Mouse (Mus musculus) urinary bladder, postnatal 25 days (tissue): ENCODE results near the gene Ccdc92.

Experiments
- DNase-seq: peaks from one replicate; pipeline ENCODE4 v3.0.0; 2022; ENCODE audit warnings: low spot score

Gene Ccdc92

DNA sequence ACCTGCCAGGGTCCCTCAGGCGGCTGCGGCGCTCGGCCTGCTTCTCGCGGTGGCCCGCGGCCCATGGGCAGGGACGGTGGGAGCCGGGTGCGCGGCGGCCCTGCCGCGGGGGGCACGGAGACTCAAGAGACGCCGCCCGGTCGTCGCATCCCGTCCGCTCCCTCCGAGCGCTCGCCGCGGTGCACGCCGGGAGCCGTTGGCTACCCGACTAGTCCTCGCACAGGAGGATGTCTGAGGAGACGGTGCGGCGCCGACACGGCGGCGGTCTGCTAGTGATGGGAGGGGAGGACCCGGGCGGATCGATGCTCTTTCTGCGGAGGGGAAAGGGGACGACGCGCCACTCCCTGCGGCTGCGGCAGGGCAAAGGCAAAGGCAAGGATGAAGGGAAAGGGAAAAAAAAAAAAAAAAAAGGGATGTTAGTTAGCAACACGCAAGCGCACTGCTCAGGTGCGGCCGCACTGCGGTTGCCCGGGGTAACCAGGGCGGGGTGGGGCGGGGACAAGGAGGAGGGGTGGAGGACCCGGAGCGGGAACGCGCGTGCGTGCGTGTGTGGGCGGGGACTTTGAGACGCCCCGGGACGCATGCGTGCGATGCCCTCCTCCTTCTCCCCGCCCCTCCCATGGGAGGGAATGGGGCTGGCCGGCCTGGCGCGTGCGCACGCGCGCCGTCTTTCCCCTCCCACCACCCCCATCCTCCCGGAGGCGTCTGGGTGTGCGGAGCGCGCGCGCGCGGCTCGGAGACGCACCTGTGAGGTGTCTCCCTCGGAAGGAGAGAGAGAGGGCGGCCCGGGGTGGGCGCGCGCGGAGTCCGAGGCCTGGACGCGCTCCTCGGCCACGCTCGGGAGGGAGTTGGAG is at the start of gene Ccdc92, which contains the start of gene Zfp664:
Gene Ccdc92, minus strand, starts transcription at position 412 of the 854 bp plus-strand sequence.
Gene Zfp664, plus strand, starts transcription at position 679 of the 854 bp plus-strand sequence.
- DNase-seq = peak; percentile 97

DNA sequence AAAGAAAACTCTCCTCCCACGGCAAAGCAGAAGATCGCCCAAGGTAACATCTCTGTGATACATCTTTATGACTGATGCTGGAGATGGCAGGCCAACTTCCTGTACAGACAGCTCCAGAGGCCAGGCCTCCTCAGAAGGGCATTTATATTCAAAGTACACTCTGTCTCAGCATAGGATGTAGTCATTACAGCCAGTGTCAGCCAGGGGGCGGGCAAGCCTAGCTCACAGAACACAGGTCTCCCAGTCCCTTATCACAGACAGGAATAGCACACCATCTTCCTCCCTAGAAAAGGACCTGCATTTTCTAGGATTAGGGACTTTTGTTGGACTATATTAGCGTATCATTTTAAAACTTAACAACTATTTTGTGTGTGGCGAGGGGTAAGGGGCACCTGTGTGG is 46.6 kb upstream of the Ccdc92 start:
- DNase-seq = peak; percentile 67

DNA sequence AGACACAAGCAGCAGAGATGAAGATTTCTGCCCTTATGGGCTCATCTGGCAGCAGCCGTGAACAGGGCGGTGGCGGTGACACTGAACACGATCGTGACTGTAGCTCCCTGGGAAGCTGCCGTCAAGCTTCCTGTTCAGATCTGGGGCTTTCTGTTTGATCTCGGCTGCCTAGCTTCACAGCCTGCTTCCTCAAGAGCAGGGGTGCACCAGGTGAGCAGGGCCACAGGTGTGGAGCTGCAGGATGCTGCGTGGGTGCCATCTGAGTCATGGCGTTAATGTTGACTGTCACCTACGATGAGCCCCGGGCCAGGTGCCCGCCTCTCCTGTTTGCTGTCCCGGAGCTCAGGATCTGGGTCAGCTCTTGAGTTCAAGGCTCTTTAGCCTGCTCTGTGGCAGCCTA is 44.7 kb upstream of the Ccdc92 start:
- DNase-seq = no peak

DNA sequence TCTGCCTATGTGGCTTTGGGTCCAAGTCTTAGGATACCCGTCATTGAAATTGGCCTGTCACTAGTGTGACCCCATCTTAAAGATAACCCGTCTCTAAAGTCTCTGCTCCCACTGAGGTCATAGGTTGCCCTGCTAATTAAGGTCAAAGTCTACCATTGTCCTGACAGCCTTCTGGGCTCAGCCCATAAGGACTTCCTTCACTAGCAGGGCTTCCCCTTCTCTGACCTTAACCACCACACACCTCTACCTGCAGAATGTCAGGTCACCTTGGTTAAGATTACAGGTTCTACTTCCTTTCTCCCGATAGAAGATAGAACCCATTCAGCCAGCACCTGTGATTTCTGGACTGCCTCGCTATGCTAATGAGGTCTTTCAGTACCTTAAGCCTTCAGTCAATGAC is 41.6 kb upstream of the Ccdc92 start:
- DNase-seq = no peak

DNA sequence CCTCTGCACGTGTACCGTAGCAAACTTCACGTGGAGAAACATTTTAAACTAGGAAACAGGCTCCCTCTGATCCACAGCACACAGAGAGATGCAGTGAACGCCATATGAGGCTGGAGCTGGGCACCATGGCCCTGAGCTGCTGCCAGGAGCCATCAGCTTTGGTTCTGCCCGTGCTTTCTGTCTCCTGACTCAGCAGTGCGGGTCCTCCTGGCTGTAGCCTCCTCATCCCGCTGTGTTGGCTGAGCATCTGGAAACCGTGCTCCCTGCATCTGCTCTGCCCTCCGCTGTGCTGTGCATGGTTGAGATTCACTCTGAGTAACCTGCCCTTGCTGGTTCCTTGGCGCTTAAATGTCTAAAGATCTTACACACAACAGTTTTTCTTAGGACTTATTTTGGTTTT is 40.0 kb upstream of the Ccdc92 start:
- DNase-seq = no peak

DNA sequence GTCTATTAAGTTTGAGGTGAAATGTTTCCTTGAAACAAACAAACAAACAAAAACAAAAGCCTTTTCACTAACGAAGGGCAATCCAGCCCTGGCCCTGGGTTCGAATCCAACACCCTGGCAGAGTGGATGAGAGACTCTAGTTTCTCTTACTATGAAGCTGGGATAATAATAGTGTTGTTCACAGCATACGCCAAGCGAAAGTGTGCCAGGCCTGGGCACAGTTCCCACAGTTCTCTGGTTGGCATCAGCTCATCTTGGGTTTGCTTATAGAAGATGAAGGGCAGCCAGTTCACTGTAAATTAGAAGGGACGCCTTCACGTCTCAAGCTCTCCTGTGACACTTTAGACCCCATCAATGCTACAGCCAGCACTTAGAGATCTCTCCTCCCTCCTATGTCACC is 39.5 kb upstream of the Ccdc92 start:
- no peak for DNase-seq

DNA sequence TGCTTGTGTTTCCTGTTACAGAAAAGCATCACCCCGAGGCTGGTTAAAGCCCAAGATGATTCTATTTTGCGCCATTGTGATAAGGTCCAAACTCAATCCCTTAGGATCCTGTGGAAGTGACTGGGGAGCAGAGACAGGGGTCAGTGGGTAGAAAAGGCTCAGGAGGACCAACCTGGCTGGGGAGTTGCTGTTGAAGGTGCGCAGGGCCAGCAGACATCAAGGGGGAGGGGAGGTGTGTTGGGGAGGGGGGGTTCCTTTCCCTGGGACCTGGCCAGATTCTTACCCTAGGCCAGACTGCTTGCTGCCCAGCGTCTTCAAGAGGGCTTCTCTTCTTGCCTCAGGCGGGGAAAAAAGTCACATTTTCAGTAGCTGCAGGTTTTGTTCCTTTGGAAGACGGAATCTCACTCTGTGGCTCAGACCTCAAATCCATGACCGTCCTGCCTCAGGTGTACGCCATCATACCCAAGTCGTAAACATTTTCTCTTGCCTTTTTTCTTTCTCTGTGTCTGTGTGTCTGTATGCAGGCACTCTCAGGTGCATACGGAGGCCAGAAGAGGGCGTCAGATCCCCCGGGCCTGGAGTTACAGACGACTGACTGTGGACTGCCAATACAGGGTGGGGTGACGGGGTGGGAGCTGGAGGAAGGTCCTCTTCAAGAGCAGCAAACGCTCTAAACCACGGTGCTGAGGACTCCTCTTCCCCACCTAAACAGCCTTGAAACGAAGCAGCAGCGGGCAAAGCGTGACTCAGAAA is 38.7 kb upstream of the Ccdc92 start:
- no peak for DNase-seq

DNA sequence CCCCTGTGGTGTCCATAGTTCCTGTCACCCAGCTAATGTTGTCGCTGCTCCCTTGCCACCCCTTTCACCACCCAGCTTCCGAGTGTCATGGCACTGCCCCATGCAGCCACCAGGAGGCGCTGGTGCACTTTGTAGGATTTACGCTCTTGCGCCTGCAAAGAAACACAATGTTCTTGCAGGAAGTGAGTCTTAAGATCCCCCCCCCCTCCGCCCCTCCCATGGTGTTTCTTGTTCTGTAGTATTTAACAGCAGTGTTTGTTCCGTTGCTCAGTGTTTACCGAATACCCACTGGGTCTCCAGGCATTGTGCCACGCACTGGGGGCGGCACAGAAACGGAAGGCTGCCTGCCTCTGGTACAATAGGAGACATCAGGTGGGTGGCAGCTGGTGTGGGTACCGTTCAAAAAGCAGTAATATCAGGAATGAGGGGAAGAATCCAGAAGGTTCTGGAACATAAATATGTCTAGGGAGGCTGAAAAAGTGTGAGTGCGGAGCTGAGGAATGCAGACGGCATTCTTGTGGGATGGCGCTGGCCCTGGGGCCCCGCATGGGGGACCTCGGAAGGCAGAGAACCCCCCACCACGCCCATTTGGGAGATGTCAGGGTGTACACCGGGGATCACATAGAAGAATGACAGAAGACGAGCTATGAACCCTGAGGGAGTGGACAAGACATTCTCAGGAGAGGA is 37.9 kb upstream of the Ccdc92 start:
- DNase-seq = peak; percentile 86

DNA sequence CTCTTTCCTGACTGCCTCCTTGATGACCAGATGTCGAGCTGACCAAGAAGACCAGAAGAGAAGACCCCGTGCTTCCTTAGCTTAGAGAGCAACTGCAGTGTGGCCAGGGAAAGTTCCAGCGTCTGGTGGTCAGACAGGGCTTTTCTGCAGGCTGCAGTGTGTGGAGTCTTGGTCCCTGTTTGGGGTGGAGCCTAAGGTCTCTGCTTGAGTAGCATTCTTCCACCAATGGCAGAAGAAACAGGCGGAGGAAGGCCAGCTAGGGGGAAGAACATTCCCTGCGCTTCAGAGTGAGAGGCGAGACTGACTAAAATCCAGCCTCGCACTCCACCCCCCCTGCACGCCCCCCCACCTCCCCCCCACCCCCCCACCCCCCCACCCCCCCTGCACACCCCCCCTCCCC is 33.9 kb upstream of the Ccdc92 start:
- DNase-seq = no peak

DNA sequence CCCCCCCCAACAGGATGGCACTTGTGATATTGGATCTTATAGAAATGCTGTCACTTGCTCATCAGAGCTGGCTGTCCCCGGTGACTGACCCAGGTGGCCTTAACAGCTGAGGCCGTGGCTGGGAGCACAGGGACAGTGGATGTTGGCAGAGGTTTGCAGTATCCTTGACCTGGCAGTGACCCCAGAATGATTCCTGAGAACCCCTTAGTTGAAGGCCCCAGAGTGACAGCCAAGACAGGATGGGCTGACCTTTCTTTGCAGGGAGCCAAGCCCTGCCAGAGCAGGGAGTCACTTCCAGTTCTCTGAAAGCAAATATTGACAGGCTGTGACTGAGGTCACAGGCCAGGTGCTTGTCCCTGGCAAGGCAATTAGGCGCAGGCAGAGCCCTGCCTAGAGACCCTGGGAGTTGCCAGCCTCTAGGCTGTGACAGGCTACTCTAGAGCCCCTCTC is 29.7 kb upstream of the Ccdc92 start:
- no peak for DNase-seq

DNA sequence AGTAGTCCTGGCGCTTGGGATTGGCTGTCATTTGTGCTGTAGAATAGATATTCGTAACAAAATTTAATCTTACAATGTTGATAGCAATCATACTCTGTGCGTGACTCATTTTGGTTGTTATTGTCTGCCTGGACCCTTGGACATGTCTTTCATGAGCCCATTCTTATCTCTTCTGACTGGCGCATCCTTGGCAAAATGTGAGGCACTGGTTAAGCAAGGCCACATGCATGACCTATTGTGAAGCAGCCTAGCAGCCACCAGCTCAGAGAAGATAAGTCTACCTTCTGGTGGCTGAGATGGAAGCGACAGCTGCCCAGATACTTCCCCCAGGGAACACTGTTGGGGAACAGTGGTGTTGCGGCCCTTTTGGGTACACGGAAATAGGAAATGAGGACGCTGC is 26.4 kb upstream of the Ccdc92 start:
- no peak for DNase-seq

DNA sequence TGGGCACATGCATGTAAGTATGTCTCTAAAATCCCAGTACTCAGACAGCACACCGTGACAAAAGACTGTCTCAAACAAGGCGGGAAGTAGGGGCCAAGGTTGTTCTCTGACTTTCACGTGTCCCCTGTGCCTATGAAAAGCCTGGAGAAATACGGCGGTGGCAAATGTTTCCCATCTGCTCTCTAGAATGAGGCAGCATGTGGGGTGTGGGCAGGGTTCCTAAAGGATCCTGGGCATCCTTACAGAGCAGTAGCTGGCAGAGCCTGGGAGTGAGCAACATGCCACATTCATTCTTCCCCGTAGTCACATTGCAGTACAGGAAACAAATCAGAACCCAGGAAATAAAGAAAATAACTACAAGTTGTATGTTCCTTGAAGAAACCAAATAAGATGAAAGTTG is 21.7 kb upstream of the Ccdc92 start:
- DNase-seq = no peak

DNA sequence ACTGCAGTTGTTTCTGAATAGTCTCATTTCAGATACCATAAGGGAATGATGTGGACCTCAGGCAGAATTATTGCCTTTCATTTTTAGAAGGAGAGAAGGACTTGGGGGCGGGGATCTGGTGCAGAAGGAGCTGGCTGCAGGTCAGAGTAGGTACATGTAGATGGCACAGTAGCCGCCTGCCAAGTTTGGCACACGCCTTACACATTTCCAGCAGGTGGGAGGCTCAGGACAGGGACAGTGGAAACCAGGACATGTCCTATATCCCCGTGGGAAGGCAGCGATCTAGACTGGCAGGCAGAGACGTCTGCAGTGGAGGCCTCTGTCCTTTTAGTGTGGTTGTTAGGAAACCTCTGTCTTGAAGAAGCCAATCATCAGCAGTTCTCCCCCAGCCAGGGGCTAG is 17.6 kb upstream of the Ccdc92 start:
- no peak for DNase-seq

DNA sequence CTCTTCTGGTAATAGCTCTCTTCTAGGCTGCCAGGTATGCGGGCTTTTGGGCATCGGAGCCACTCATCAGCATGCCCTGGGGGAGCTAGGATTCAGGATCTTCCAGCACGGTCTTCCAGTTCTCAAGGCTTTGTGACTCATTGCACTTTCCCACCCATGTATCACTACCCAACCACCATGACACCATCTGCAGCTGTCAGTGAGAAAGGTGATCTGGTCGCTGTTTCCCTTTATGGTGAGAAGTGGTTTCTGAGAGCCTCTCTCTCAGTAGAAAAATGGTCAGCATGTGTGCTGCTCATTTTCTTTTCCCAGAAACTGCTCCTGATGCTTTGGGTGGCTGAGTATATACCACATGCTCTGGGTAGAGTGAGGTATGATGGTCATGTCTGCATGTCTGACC is 17.0 kb upstream of the Ccdc92 start:
- DNase-seq = no peak

DNA sequence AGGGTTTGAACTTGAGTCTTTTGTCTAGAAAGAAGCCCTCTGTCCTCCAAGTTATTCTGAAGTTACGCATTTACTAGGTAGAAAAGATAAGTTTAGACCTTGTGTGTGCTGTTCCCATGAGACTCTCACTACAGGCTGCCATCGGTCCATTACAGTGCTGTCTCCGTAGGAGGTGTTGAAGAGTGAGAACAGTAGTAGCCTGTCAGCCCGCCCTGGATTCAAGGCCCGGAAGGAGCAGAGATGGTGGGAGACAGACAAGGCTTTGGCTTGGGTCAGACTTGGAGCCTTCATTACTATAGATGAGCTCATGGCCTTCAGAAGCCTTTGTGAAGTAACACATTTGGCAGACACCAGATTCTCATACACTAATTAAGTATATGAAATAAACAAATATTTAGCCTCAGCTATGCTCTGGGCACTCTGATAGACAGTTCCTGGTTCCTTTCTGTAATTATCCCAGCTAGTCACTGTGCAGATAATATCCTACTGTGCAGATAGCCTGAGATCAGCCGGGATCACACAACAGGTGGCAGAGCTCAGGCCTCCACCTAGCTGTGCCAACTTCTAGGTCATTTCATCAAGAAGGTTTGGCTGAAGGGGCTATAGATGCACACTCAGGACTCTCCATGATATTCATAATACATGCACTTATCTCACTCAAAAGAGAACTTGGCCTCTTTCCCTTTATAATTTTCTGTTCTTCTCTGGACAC is 11.8 kb upstream of the Ccdc92 start:
- no peak for DNase-seq

DNA sequence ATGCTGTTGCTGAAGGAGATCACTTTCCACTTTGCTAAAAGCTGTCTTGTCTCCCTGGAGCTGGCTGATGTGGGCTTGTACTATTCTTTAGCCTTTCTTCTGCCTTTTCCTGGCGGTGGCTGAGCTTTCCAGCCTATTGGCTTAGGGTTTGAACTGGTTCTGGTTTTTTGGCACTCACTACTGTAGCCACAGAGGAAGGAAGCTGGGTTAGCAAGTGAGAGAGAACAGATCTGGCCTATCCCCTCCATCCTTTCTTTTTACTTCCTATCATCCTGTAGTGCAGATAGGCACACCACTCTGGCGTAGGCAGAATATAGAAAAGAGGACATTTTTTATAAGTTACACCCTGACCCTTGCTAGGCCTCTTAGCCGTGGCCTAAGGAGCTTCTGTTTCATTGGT is 10.9 kb upstream of the Ccdc92 start:
- no peak for DNase-seq

DNA sequence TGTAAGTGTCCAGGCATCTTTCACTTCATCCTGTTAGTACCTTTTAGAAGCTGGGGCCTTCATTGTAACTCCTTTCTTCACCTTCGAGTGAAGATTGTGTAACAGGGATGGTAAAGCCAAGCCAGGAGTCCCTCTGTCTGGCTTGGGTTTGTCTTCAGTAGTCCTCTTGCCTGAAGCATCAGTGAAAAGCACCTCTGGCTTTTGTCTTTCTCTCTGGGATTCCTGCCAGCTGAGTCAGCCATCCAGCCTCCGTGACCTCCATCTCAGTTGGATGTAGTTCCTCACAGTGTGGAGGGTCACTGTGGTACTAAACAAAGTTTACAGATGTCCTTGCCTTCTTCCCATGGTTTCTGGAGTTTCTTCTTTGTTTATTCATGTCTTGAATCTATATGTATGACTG is 9.8 kb upstream of the Ccdc92 start:
- DNase-seq = peak; percentile 13

DNA sequence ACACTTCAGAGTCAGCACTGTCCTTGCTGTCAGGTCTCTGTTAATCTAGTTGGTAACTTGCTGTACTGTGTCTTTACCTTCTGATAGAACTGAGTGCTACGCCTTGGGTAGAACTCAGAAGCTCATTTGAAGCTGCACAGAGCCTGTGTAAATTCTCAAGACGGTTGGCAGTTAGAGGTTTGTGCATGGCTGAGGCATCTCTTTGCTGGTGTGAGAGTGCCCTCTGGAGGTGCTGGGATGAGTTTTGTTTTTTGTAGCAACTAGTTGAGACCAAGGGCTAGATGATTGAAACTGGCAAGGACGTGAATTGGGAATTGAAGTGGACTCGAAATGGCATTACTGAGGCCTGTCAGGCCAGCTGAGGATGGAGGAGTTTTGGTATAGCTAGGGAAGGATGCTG is 6.8 kb upstream of the Ccdc92 start:
- DNase-seq = peak; percentile 24

DNA sequence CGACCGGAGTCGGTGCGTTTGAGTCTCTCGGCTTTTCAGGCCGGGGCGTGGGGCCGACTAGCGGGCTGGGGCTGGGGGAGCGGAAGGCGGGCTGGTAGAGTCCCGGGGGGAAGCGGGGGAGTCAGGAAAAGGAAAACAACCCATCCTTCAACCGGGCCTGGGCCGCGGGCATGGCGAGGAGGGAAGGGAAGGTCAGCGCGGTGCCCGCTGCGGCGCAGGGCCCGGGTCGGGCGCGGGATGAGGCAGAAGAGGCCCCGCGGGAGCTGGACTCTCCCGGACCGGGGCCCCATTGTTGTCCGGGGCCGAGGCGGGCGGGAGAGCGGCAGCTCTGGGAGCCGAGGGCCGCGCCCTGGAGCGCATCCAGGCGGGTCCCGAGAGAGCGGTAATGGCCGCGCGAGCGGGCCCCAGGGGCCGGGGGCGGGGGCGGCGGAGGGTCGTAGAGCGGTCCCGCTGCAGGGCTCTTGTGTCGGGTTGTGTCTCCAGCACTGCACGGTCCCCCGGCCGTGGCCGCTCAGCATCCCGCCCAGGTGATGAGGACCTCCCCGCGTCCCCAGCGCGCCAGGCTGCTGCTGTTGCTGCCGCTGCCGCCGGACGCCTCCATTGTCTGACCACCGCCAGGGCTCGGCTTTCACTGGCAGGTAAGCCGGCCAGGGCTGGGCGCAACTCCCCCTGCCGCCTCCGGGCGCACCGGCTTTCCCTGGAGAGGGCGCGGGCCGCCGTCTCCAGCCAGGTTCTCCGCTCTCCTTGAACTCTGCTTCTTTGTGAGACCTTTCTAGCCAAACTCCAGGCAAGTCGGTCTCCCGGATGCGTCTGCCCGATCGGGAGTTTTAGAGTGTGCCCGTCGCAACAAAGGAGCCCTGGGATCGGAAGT is 882 bp upstream of the Ccdc92 start:
- peak; percentile 46 for DNase-seq

DNA sequence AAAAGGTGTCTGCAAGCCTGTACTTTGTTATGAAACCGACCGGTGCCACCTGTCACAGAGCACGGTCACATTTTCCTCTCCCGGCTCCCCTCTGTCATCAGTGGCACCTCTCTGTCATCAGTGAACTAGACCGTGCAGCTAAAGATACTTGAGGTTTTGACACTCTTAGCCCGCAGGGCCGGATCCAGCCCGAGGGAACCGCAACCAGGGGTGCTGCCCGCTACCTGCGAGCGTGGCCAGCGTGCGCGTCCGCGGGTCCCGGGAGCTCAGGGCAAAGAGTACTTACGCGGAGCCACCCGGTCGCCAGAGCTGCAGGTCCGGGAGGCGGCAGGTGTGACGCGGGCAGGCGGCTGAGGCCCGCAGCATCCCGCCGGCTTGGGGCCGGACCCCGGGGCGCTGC is 761 bp downstream of the Ccdc92 start:
- peak; percentile 16 for DNase-seq

DNA sequence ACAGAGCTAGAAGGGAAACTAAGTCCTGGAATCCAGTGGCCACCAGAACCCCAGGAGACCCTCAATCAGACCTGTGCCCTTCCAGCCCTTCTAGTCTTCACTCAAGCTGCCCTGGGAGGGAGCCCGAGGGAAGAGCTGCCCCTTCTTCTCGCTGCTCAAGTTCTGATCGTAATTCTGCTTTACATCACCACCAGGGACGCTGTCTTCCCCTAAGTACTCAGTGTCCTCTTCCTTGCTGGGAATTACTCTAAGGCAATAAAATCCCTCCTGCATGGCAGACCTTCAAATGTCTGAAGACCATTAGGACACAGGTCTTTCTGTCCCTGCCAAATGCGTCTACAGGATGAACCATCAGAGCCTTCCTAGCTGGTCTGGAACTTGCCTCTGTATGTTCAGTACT is 2.2 kb downstream of the Ccdc92 start:
- no peak for DNase-seq
